8 mouse cellular contexts compared by ENCODE assay signal in genomic region chr7:16402968-16403948, GRCm38 (mm10). TPM values are rescaled to one million over a fixed set of nuclear protein-coding genes. Genes with fewer than 3 reads are reported as not detected.
A peak's percentile ranks its signal among the peaks of the same experiment; 100 is the strongest.
DNase-seq lines count a peak whose midpoint lies in the region; ATAC-seq and TF ChIP-seq lines count a peak whose summit lies in the region.

No protein-coding gene starts in this region.

- WGBS in forebrain, postnatal 0 days: 11% methylated on average over 21 of the region's 21 CpGs
- WGBS in limb, embryonic 14.5 days: 37% methylated on average over 21 of the region's 21 CpGs
- 13% methylated on average over 21 of the region's 21 CpGs for WGBS in midbrain, embryonic 16.5 days

- H3K27ac ChIP-seq in forebrain, postnatal 0 days (ENCODE audit: low read depth, low read length): peak overlapping the region; percentile 100
- H3K27ac ChIP-seq in limb, embryonic 14.5 days (replicated peaks; ENCODE audit: low read depth, low read length): peak overlapping the region; percentile 100
- H3K27ac ChIP-seq in midbrain, embryonic 16.5 days (ENCODE audit: low read length): peak overlapping the region; percentile 100

- no peaks in the 10 kb centered on the region for H3K36me3 ChIP-seq in forebrain, postnatal 0 days (ENCODE audit: insufficient read depth)
- H3K36me3 ChIP-seq in limb, embryonic 14.5 days (ENCODE audit: control insufficient read depth, insufficient read depth, low read length): no peaks in the 10 kb centered on the region
- H3K36me3 ChIP-seq in midbrain, embryonic 16.5 days (ENCODE audit: control insufficient read depth, insufficient read depth, low read length): no peaks in the 10 kb centered on the region

- peak; percentile 95 for DNase-seq in heart, adult 11 months
- DNase-seq in heart, adult 9 months (ENCODE audit: low spot score in 2 of 2): no peak
- DNase-seq in NIH3T3 (ENCODE audit: low read depth): peak; percentile 40
- peak; percentile 49 for DNase-seq in forebrain, postnatal 0 days
- DNase-seq in limb, embryonic 14.5 days (ENCODE audit: low spot score): no peak
- DNase-seq in thymus, postnatal 25 days: peak; percentile 54
- DNase-seq in layer of hippocampus, adult 8-10 months (ENCODE audit: low spot score in 2 of 2): no peak

- H3K4me1 ChIP-seq in forebrain, postnatal 0 days (ENCODE audit: insufficient read depth): peaks cover 29% of the 10 kb centered on the region
- H3K4me1 ChIP-seq in limb, embryonic 14.5 days (ENCODE audit: control insufficient read depth, insufficient read depth, low read length): peaks cover 38% of the 10 kb centered on the region
- H3K4me1 ChIP-seq in midbrain, embryonic 16.5 days (ENCODE audit: control insufficient read depth, insufficient read depth, low read length): peaks cover 34% of the 10 kb centered on the region

- no peak for TF ChIP-seq POLR2A in limb, embryonic 14.5 days (IDR thresholded peaks at IDR 0.05; ENCODE audit: borderline replicate concordance, extremely low read depth, insufficient read depth, insufficient read length)

- H3K4me3 ChIP-seq in forebrain, postnatal 0 days (ENCODE audit: low read depth, low read length): peak overlapping the region; percentile 51
- H3K4me3 ChIP-seq in limb, embryonic 14.5 days (replicated peaks; ENCODE audit: low read length): peak overlapping the region; percentile 81
- peak overlapping the region; percentile 94 for H3K4me3 ChIP-seq in midbrain, embryonic 16.5 days (ENCODE audit: low read depth, low read length)

- no peak for ATAC-seq in forebrain, postnatal 0 days
- no peak for ATAC-seq in limb, embryonic 14.5 days (ENCODE audit: low FRiP score, low read depth)
- no peak for ATAC-seq in midbrain, embryonic 16.5 days

- peak overlapping the region; percentile 90 for H3K9ac ChIP-seq in forebrain, postnatal 0 days
- H3K9ac ChIP-seq in limb, embryonic 14.5 days (ENCODE audit: low read depth, low read length, severe bottlenecking): peak overlapping the region; percentile 100
- peak overlapping the region; percentile 100 for H3K9ac ChIP-seq in midbrain, embryonic 16.5 days (ENCODE audit: low read depth, low read length)

- H3K9me3 ChIP-seq in forebrain, postnatal 0 days (ENCODE audit: low read length): no peaks in the 10 kb centered on the region
- H3K9me3 ChIP-seq in limb, embryonic 14.5 days (ENCODE audit: control insufficient read depth, low read length): no peaks in the 10 kb centered on the region
- no peaks in the 10 kb centered on the region for H3K9me3 ChIP-seq in midbrain, embryonic 16.5 days (replicated peaks; ENCODE audit: control insufficient read depth, low read length, poor library complexity, severe bottlenecking)

- peak overlapping the region; percentile 82 for H3K4me2 ChIP-seq in forebrain, postnatal 0 days (ENCODE audit: low read depth)
- H3K4me2 ChIP-seq in limb, embryonic 14.5 days (replicated peaks; ENCODE audit: low read depth, low read length, severe bottlenecking): peak overlapping the region; percentile 77
- peak overlapping the region; percentile 94 for H3K4me2 ChIP-seq in midbrain, embryonic 16.5 days (ENCODE audit: low read length)

- no peaks in the 10 kb centered on the region for H3K27me3 ChIP-seq in forebrain, postnatal 0 days (ENCODE audit: insufficient read depth, low read length)
- no peaks in the 10 kb centered on the region for H3K27me3 ChIP-seq in limb, embryonic 14.5 days (ENCODE audit: control insufficient read depth, insufficient read depth, low read length)
- H3K27me3 ChIP-seq in midbrain, embryonic 16.5 days (ENCODE audit: control insufficient read depth, insufficient read depth, low read depth, low read length): no peaks in the 10 kb centered on the region

- no peak for TF ChIP-seq CTCF in forebrain, postnatal 0 days (IDR thresholded peaks at IDR 0.05; ENCODE audit: low read depth)

RNA-seq across cellular contexts. Expression of gene Zc3h4, which starts 2.5 kb away (rescaled TPM):
- 36.7 and 57.5 TPM in 2 replicates for total RNA-seq in forebrain, postnatal 0 days (2014; rRNA removed)
- 9.4 and 11.0 TPM in 2 replicates for polyA plus RNA-seq in forebrain, postnatal 0 days (2015; fragmentation: Nextera tagmentation; extraction: Ambion mirVana)
- 49.1 and 57.6 TPM in 2 replicates for polyA plus RNA-seq in limb, embryonic 14.5 days (2012; rRNA removed)
- 15.7 and 18.9 TPM in 2 replicates for polyA plus RNA-seq in limb, embryonic 14.5 days (2014; fragmentation: Nextera tagmentation; extraction: Ambion mirVana)
- polyA plus RNA-seq in midbrain, embryonic 16.5 days (2015; fragmentation: Nextera tagmentation; extraction: Ambion mirVana): 14.2 TPM in 2 replicates
- total RNA-seq in layer of hippocampus, adult 8-10 months (2022): 10 to 100 TPM; 43.3 to 50.2 (median 47.1) TPM

RNA-seq across cellular contexts. Expression of gene Sae1, which starts 15.7 kb away (rescaled TPM):
- 114 and 122 TPM in 2 replicates for total RNA-seq in forebrain, postnatal 0 days (2014; rRNA removed)
- polyA plus RNA-seq in forebrain, postnatal 0 days (2015; fragmentation: Nextera tagmentation; extraction: Ambion mirVana): 197 and 211 TPM in 2 replicates
- polyA plus RNA-seq in limb, embryonic 14.5 days (2012; rRNA removed): 143 and 172 TPM in 2 replicates
- 273 and 289 TPM in 2 replicates for polyA plus RNA-seq in limb, embryonic 14.5 days (2014; fragmentation: Nextera tagmentation; extraction: Ambion mirVana)
- polyA plus RNA-seq in midbrain, embryonic 16.5 days (2015; fragmentation: Nextera tagmentation; extraction: Ambion mirVana): 239 and 255 TPM in 2 replicates
- 10 to 100 TPM; 89.6 to 93.3 (median 91.9) TPM for total RNA-seq in layer of hippocampus, adult 8-10 months (2022)

RNA-seq across cellular contexts. Expression of gene Tmem160, which starts 49.3 kb away (rescaled TPM):
- total RNA-seq in forebrain, postnatal 0 days (2014; rRNA removed): 40.1 and 61.2 TPM in 2 replicates
- 105 and 130 TPM in 2 replicates for polyA plus RNA-seq in forebrain, postnatal 0 days (2015; fragmentation: Nextera tagmentation; extraction: Ambion mirVana)
- polyA plus RNA-seq in limb, embryonic 14.5 days (2012; rRNA removed): 32.8 and 41.6 TPM in 2 replicates
- 42.7 and 51.3 TPM in 2 replicates for polyA plus RNA-seq in limb, embryonic 14.5 days (2014; fragmentation: Nextera tagmentation; extraction: Ambion mirVana)
- 66.9 and 75.6 TPM in 2 replicates for polyA plus RNA-seq in midbrain, embryonic 16.5 days (2015; fragmentation: Nextera tagmentation; extraction: Ambion mirVana)
- 10 to 100 TPM; 53.2 to 76.7 (median 67.9) TPM for total RNA-seq in layer of hippocampus, adult 8-10 months (2022)

Comparison
In these comparisons a context has a peak if more than half of its experiments do, and no peak if none do; other contexts are left out.
1. DNase-seq: peak in heart, adult 11 months (single experiment), NIH3T3 (single experiment), forebrain, postnatal 0 days (single experiment) and thymus, postnatal 25 days (single experiment); none in heart, adult 9 months (0 of 2), limb, embryonic 14.5 days (single experiment) and layer of hippocampus, adult 8-10 months (0 of 2).
2. Peak in every context shown above with its lines, with median percentiles within 50 percentile points of each other: H3K27ac ChIP-seq, H3K4me2 ChIP-seq, H3K4me3 ChIP-seq and H3K9ac ChIP-seq.